Mouse (Mus musculus): Measurements from ENCODE around the gene Ccl4. TPM values are rescaled to one million over a fixed set of nuclear protein-coding genes. Genes with fewer than 3 reads are reported as not detected.

Gene Ccl4
- polyA plus RNA-seq, 1 experiment from 2014 or later = 0.44 TPM

DNA sequence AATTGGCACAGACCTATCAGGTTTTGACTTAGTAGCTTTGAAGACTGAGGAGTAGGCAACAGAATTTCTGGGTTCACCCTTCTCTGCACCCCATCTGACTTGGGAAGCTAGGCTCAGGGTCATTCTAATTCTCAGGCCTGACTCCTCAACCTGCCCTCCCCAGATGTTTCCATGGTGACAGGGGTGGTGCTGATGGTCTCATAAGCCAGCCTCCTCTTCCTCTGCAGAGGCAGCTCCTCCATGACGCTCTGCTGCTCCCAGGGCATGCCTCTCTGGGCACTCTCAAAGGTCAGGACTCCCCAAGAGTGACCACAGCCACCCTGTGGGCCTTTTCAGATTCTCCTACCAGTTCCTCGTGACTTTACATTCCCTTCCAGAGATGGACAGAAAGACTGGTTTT, 23.4 kb upstream of the Ccl4 start:
- Histone ChIP-seq H3K27me3 (no peaks in the 10 kb centered on the region), H3K4me1 (no peaks in the 10 kb centered on the region), H3K27ac (replicated peaks) (no peak overlapping the region), H3K36me3 (no peaks in the 10 kb centered on the region), H3K4me2 (replicated peaks) (no peak overlapping the region), H3K9me3 (replicated peaks) (no peaks in the 10 kb centered on the region), H3K9ac (no peak overlapping the region), H3K4me3 (replicated peaks) (no peak overlapping the region)
- 61% methylated on average over 2 of the region's 2 CpGs for WGBS
- no peak for ATAC-seq (ENCODE audit: insufficient number of reproducible peaks, low FRiP score, low TSS enrichment, low read depth)

DNA sequence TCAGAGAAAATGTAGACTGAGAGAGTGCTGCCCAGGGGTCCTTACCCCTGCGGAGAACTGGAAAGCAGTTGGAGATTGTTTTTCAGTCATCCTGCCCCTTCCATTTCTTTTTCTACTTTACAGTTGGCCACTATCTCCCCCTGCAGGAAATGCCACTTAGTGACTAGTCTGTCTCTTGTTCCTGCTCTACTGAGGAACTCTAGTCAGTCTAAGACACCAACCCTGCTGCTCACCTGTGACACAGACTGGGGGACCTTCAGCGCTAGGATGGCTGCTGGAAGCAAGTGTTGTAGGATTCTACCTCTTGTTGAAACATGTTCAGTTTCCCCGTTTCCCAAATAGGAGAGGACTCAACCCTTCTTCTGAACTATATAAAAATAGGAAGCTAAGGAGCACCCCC, 22.9 kb upstream of the Ccl4 start:
- H3K9me3 ChIP-seq (replicated peaks) = no peaks in the 10 kb centered on the region
- no peak for ATAC-seq (ENCODE audit: insufficient number of reproducible peaks, low FRiP score, low TSS enrichment, low read depth)

DNA sequence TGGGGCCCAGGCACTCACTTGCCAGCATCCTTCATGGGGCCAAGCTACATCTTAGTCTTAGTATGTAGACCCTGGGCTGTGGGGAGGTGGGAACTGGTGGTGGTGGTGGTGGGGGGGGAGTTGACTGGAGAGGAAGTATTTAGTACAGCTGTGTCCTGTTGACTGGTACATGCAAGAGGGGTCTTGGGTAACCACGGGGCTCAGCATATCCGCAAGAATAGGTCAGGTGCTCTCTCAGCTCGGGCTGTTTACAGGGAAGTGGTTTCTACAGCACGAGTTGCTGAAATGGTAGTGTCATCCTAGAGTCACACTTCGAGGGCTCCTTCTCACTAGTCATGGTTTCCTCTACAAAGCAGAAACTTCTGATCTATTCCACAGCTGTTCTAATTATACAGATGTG, 22.2 kb upstream of the Ccl4 start:
- Histone ChIP-seq H3K9me3 (replicated peaks) (no peaks in the 10 kb centered on the region), H3K4me1 (no peaks in the 10 kb centered on the region), H3K9ac (no peak overlapping the region), H3K4me2 (replicated peaks) (no peak overlapping the region), H3K36me3 (no peaks in the 10 kb centered on the region), H3K4me3 (replicated peaks) (no peak overlapping the region), H3K27ac (replicated peaks) (no peak overlapping the region), H3K27me3 (no peaks in the 10 kb centered on the region)
- ATAC-seq (ENCODE audit: insufficient number of reproducible peaks, low FRiP score, low TSS enrichment, low read depth) = no peak
- 58% methylated on average over 5 of the region's 5 CpGs for WGBS

More for the DNA sequence above, 22.9 kb upstream of the Ccl4 start:
- Histone ChIP-seq H3K36me3 (no peaks in the 10 kb centered on the region), H3K27ac (replicated peaks) (no peak overlapping the region), H3K27me3 (no peaks in the 10 kb centered on the region), H3K4me3 (replicated peaks) (no peak overlapping the region), H3K4me1 (no peaks in the 10 kb centered on the region), H3K9ac (no peak overlapping the region), H3K4me2 (replicated peaks) (no peak overlapping the region)
- WGBS = 48% methylated on average over 3 of the region's 3 CpGs

DNA sequence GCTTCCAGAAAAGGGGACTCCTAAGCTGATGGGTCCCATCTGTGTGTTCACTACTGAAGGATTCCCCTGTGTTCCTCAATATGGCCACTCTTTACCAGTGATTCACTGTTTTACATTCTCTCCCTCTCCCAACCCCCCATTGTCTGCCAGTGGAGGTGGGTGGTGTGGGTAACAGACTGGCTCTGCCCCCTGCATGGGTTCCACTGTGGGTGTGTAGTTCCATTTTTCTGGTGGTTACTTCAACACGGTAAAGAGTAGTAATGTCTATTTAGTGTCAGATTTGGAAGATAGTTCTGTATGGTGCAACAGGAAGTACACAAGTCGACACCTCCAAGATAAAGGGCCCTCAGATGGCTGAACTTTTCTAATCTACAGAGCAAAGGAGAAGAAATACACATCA, 21.2 kb upstream of the Ccl4 start:
- Histone ChIP-seq H3K36me3 (no peaks in the 10 kb centered on the region), H3K4me3 (replicated peaks) (no peak overlapping the region), H3K27ac (replicated peaks) (no peak overlapping the region), H3K9me3 (replicated peaks) (no peaks in the 10 kb centered on the region), H3K4me2 (replicated peaks) (no peak overlapping the region), H3K27me3 (no peaks in the 10 kb centered on the region), H3K9ac (no peak overlapping the region), H3K4me1 (no peaks in the 10 kb centered on the region)
- 73% methylated on average over 2 of the region's 2 CpGs for WGBS
- no peak for ATAC-seq (ENCODE audit: insufficient number of reproducible peaks, low FRiP score, low TSS enrichment, low read depth)

DNA sequence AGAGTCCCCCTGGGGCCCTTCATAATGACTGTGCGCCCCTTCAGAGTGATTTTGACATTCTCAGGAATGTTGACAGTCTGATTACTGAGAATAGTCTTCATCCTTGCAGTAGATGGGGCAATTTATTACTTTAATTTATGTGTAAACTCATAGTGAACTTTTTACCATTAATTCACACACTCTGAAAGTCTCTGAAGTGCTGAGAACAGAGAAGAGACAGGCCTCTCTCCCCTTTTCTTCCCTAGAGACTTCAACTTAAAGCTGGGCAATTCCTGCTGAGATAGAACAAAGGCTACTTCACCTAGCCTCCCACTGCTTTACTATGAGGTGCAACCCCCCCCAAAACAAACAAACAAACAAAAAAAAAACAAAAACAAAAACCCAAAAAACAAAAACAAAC, 16.9 kb upstream of the Ccl4 start, which contains the start of gene Rpl9-ps1:
Rpl9-ps1 (minus strand) TSS at position 101 of the 400 bp plus-strand sequence.
- Histone ChIP-seq H3K4me1 (no peaks in the 10 kb centered on the region), H3K27ac (replicated peaks) (no peak within 1 kb of the TSS), H3K9ac (no peak within 1 kb of the TSS), H3K27me3 (no peaks in the 10 kb centered on the region), H3K36me3 (no peaks in the 10 kb centered on the region), H3K9me3 (replicated peaks) (no peaks in the 10 kb centered on the region), H3K4me2 (replicated peaks) (no peak within 1 kb of the TSS), H3K4me3 (replicated peaks) (no peak within 1 kb of the TSS)
- no peak for ATAC-seq (ENCODE audit: insufficient number of reproducible peaks, low FRiP score, low TSS enrichment, low read depth)
- 91% methylated on average over 1 of the region's 1 CpGs for WGBS

DNA sequence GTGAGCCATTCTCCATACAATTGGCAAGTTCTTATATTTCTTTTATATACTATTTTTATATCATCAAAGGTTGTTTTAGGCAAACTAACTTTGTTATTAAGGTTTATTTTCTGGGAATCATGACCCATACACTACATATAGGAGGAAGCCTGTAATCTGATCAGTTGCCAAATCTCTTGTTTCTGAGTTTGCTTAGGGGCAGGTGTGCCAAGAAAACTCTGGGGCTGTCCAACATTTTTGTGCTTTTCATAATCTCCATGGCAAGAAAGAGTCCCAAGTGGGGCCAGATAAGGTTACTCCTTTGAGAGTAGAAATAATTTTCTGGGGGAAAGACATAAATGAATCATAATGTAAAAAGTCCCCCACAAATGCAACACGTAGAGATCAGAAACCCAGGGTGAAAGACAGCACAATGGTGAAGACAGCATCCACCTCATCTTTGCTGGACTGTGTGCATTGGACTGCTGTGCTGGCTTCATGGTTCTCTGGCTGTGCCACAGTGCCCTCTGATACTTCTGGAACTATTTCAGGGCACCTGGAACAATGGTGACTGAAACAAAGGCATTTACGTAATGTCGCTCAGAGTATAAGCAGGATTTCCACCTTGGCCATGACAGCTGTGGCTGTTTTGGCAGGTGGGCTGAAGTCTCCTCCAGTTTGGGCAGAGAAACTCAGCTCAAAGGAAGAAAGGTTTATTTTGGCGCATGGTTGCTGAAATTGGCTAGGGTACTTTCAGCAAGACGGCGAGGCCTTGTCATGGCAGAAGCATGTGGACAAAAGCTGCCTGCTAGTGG, 15.8 kb upstream of the Ccl4 start:
- Histone ChIP-seq H3K4me2 (replicated peaks) (no peak overlapping the region), H3K9ac (no peak overlapping the region), H3K27me3 (no peaks in the 10 kb centered on the region), H3K9me3 (replicated peaks) (no peaks in the 10 kb centered on the region), H3K4me1 (no peaks in the 10 kb centered on the region), H3K4me3 (replicated peaks) (no peak overlapping the region), H3K27ac (replicated peaks) (no peak overlapping the region), H3K36me3 (no peaks in the 10 kb centered on the region)
- ATAC-seq (ENCODE audit: insufficient number of reproducible peaks, low FRiP score, low TSS enrichment, low read depth) = no peak
- WGBS = 82% methylated on average over 6 of the region's 6 CpGs

DNA sequence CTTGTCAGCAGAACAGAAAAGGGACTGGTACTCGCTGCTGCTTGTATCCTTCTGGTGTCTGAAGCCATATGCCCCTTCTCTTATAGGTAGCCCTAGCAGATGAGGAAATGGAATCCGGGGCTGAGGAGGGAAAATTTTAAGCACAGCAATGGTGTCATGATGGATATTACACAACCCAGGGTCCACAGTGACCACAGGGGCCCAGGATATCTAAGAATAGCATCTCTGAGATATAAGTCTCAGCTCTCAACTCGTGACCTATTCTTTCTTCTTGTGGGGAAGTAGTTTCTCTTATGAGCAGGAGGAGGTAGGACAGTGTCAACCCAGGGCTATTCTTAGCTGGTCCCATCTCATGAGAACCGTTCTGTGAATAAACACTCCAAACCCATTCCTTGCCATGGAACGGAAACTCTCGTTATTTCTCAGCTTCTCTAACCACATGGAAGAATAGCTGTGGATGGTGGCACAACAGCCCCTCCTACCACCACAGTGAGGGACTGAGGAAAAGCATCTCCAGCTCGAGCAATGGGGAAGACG, 13.0 kb upstream of the Ccl4 start, which contains the start of gene Ccl3:
Ccl3 (minus strand) TSS at position 51 of the 537 bp plus-strand sequence.
- H3K36me3 ChIP-seq = no peaks in the 10 kb centered on the region
- ATAC-seq (ENCODE audit: insufficient number of reproducible peaks, low FRiP score, low TSS enrichment, low read depth) = no peak
- no peaks in the 10 kb centered on the region for H3K9me3 ChIP-seq (replicated peaks)
- H3K27me3 ChIP-seq = no peaks in the 10 kb centered on the region
- WGBS = 78% methylated on average over 8 of the region's 8 CpGs
- H3K4me2 ChIP-seq (replicated peaks) = no peak within 1 kb of the TSS
- no peak within 1 kb of the TSS for H3K4me3 ChIP-seq (replicated peaks)
- no peak within 1 kb of the TSS for H3K27ac ChIP-seq (replicated peaks)
- no peaks in the 10 kb centered on the region for H3K4me1 ChIP-seq
- no peak within 1 kb of the TSS for H3K9ac ChIP-seq

DNA sequence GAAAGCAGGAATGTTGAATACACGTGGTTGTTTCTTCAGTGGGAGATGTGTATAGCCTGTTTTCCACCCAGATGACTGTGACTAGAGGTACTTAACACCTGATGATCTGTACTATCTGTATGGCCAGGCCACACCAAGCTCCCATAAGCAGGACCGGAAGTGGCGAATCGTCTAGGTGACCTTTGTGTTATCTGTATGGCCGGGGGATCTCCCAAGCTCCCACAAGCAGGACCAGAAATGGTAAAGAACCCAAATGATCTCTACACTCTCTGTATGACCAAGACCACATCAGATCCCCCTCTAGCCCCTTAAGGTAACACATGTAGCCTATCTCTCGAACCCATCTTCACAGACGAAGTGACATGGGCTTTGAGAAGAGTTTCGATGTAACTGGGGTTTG, 7.8 kb upstream of the Ccl4 start:
- Histone ChIP-seq H3K9me3 (replicated peaks) (no peaks in the 10 kb centered on the region), H3K27ac (replicated peaks) (no peak overlapping the region), H3K4me1 (no peaks in the 10 kb centered on the region), H3K4me3 (replicated peaks) (no peak overlapping the region), H3K4me2 (replicated peaks) (no peak overlapping the region), H3K27me3 (no peaks in the 10 kb centered on the region), H3K36me3 (no peaks in the 10 kb centered on the region), H3K9ac (no peak overlapping the region)
- ATAC-seq (ENCODE audit: insufficient number of reproducible peaks, low FRiP score, low TSS enrichment, low read depth) = no peak
- 84% methylated on average over 8 of the region's 8 CpGs for WGBS

DNA sequence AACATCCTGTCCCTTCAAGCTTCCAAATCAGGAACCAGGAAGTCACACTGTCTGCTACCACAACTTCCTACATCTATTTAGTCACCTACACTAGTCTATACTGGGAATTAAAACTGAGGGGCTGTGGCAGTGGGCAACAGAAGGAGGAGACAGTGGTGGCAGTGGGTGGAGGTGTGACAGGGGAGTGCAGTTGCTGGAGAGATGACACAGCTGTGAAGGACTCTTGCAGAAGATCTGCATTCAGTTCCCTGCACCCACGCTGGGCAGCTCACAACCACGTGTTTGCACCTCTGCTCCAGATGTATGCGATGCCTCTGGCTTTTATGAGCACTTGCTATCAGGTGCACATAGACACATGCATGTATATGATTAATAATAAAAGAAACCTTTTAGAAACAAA, 4.9 kb upstream of the Ccl4 start:
- ATAC-seq (ENCODE audit: insufficient number of reproducible peaks, low FRiP score, low TSS enrichment, low read depth) = no peak
- Histone ChIP-seq H3K9me3 (replicated peaks) (no peaks in the 10 kb centered on the region), H3K36me3 (no peaks in the 10 kb centered on the region), H3K4me3 (replicated peaks) (no peak overlapping the region), H3K4me1 (no peaks in the 10 kb centered on the region), H3K27ac (replicated peaks) (no peak overlapping the region), H3K27me3 (no peaks in the 10 kb centered on the region), H3K9ac (no peak overlapping the region), H3K4me2 (replicated peaks) (no peak overlapping the region)
- 78% methylated on average over 3 of the region's 3 CpGs for WGBS

DNA sequence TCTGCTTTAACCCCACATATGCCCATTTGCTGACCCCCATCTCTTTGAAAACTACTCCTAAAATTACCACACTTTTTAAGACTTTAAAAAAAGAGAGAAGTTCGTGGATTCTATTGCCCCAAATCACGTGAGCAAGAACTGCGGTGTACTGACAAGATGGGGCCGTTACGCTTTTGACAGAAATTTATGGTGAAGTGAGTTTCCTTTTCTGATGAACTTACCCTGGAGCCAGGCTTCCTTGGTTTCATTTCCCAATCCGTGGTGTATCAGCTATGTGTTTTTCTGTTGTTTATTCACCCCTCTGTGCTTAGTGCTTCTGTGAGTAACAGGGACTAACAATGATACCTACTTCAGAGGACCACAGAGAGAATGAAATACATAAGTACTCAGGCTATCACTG, 3.6 kb upstream of the Ccl4 start:
- 62% methylated on average over 6 of the region's 6 CpGs for WGBS
- Histone ChIP-seq H3K4me3 (replicated peaks) (no peak overlapping the region), H3K4me1 (no peaks in the 10 kb centered on the region), H3K27me3 (no peaks in the 10 kb centered on the region), H3K36me3 (no peaks in the 10 kb centered on the region), H3K27ac (replicated peaks) (no peak overlapping the region), H3K4me2 (replicated peaks) (no peak overlapping the region), H3K9me3 (replicated peaks) (no peaks in the 10 kb centered on the region), H3K9ac (no peak overlapping the region)
- no peak for ATAC-seq (ENCODE audit: insufficient number of reproducible peaks, low FRiP score, low TSS enrichment, low read depth)

DNA sequence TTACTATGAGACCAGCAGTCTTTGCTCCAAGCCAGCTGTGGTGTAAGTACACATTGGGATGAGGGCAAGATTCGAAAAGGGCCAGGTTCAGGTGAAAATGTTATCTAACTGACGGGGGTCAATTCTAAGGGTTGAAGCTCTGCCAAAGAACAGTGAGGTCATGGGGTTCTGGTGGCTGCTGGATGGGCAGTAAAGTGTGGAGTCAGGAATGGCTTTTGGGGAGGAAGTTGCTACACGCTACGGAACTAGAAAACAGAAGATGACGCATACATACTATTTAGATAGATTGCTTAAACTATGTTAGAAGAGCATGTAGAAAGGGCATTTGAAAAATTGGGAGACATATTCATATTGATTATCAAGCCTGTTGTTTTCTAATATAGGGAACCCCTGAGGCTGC, 1.1 kb downstream of the Ccl4 start:
- Histone ChIP-seq H3K4me3 (replicated peaks) (no peak overlapping the region), H3K36me3 (no peaks in the 10 kb centered on the region), H3K27me3 (no peaks in the 10 kb centered on the region), H3K27ac (replicated peaks) (no peak overlapping the region), H3K9me3 (replicated peaks) (no peaks in the 10 kb centered on the region), H3K4me2 (replicated peaks) (no peak overlapping the region), H3K4me1 (no peaks in the 10 kb centered on the region), H3K9ac (no peak overlapping the region)
- 84% methylated on average over 5 of the region's 5 CpGs for WGBS
- no peak for ATAC-seq (ENCODE audit: insufficient number of reproducible peaks, low FRiP score, low TSS enrichment, low read depth)

DNA sequence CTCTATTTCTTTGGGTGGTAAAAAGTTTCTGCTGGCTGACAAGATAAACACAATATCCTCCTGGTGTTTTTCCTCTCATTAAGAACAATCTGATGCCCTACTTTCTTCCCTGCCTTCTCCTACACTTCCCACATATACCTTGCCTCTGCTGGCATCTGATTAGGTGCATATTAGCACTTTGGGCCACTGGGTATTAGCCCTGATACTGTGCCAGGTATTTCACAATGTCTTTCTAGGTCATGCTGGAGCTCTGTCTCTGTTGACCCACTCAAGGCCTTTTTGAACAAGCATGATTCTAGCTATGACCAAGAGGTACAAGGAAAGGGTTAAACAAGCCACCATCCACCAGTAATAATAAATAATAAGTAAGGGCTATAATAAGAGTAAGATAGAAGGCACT, 9.4 kb downstream of the Ccl4 start:
- H3K9ac ChIP-seq = no peak overlapping the region
- H3K9me3 ChIP-seq (replicated peaks) = no peaks in the 10 kb centered on the region
- H3K4me1 ChIP-seq = no peaks in the 10 kb centered on the region
- no peak for ATAC-seq (ENCODE audit: insufficient number of reproducible peaks, low FRiP score, low TSS enrichment, low read depth)
- H3K36me3 ChIP-seq = no peaks in the 10 kb centered on the region
- H3K4me3 ChIP-seq (replicated peaks) = no peak overlapping the region
- H3K4me2 ChIP-seq (replicated peaks) = no peak overlapping the region
- H3K27ac ChIP-seq (replicated peaks) = no peak overlapping the region
- H3K27me3 ChIP-seq = no peaks in the 10 kb centered on the region
